Mouse (Mus musculus): ENCODE results near the gene Bmt2.

DNA sequence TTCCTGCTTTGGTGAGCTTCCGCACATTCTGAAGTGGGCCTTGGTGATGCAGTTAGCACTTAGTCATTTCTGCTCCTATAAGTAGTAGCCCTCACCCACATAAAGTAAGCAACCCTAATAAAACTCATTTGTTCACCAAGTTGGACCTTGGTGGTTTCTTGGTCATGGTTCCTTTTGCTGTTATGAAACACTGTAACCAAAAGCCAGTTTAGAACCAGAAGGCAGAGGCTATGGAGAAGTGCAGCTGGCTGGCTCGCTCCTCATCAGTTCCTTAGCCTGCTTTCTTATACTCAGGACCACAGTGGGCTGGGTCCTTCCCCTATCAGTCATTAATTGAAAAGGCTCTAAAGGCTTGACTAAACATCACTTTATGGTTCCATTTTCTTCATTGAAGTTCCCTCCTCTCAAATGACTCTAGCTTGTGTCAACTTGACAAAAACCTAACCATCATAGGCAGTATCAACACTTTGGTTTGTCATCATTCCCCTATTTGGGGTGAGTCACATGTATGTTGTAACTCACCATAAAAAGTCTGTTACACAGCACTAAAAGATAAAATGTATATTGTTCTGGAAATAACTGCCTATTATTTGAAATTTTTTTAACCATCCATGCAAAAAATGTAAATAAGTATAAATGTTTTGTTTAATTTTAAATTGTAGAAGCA lies 6.3 kb upstream of the Bmt2 start:
- TF ChIP-seq CTCF (IDR thresholded peaks at IDR 0.05; ENCODE audit: extremely low read depth, insufficient read length, insufficient replicate concordance, low read depth, low read length) (no peak), POLR2A (IDR thresholded peaks at IDR 0.05; ENCODE audit: low read depth, low read length) (no peak)
